Mouse (Mus musculus) myocyte (in vitro differentiated cells): ENCODE measurements around the gene Sipa1l2.

Source experiments
- CEBPB ChIP-seq: IDR thresholded peaks from 2 replicates; pipeline ENCODE4 v1.6.1; 2011; ENCODE audit warnings: mild to moderate bottlenecking, moderate library complexity; ENCODE audit not compliant: poor library complexity, insufficient read depth, severe bottlenecking
- E2F4 ChIP-seq: IDR thresholded peaks from one replicate; pipeline ENCODE4 v1.6.1; 2011; ENCODE audit warnings: mild to moderate bottlenecking, control low read depth, moderate library complexity; ENCODE audit not compliant: insufficient read depth
- MAX ChIP-seq: IDR thresholded peaks from one replicate; pipeline ENCODE4 v1.6.1; 2011; ENCODE audit warnings: low read depth, mild to moderate bottlenecking, control low read depth
- MYOD1 ChIP-seq, 3 experiments: IDR thresholded peaks; one replicate each; pipeline ENCODE4 v1.6.1; 2011; ENCODE audit warnings: control low read depth in 2 of 3, low read depth in 2 of 3, mild to moderate bottlenecking in 2 of 3, moderate library complexity in 1 of 3; ENCODE audit not compliant: insufficient read length in 2 of 3, control insufficient read depth in 1 of 3
- POLR2A ChIP-seq: IDR thresholded peaks from one replicate; pipeline ENCODE4 v1.6.1; 2011; ENCODE audit warnings: low read depth, mild to moderate bottlenecking, control low read depth, moderate library complexity; ENCODE audit not compliant: insufficient read length
- REST ChIP-seq: IDR thresholded peaks from one replicate; pipeline ENCODE4 v1.6.1; 2011; ENCODE audit warnings: mild to moderate bottlenecking, control low read depth, moderate library complexity; ENCODE audit not compliant: insufficient read depth, insufficient read length
- SRF ChIP-seq: IDR thresholded peaks from one replicate; pipeline ENCODE4 v1.6.1; 2011; ENCODE audit warnings: low read depth; ENCODE audit not compliant: control insufficient read depth, insufficient read length
- TCF12 ChIP-seq: IDR thresholded peaks from one replicate; pipeline ENCODE4 v1.6.1; 2011; ENCODE audit warnings: mild to moderate bottlenecking, control low read depth; ENCODE audit not compliant: poor library complexity, insufficient read depth, severe bottlenecking
- USF1 ChIP-seq: IDR thresholded peaks from one replicate; pipeline ENCODE4 v1.6.1; 2011; ENCODE audit warnings: low read depth, mild to moderate bottlenecking, control low read depth, moderate library complexity

DNA sequence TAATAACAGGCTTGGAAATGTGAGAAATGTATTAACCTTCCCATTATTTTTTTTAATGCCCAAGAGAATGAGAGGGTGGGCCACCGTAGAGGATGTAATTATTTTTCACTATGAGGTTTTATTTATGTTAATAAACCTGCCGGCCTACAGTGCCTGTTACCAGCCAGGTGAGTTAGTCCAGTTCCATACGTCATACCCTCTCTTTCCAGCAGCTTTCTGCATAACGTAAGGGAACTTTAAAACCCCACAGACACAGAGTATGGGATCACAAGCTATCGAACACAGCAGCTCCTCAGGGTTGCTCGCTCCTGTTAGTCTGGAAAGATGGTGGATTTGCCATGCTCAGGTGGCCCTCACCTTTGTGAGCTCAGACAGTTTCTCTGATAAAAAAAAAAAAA, 193.2 kb downstream of the Sipa1l2 start:
- TF ChIP-seq E2F4, result no peak
- no peak for TF ChIP-seq MYOD1 (IDR thresholded peaks at IDR 0.05; ENCODE audit: control insufficient read depth in 1 of 3, insufficient read length in 2 of 3, low read depth in 2 of 3)
- TF ChIP-seq USF1, result no peak
- no peak for TF ChIP-seq POLR2A
- no peak for TF ChIP-seq REST
- TF ChIP-seq SRF, result no peak
- no peak for TF ChIP-seq MAX
- no peak for TF ChIP-seq TCF12
- no peak for TF ChIP-seq CEBPB
